Mouse (Mus musculus) cerebellum, adult 9-10 months (tissue): ENCODE data around the gene Prex1.

ENCODE experiments used
- DNase-seq: peaks from one replicate; pipeline ENCODE4 v3.0.0; 2022

Gene Prex1

DNA sequence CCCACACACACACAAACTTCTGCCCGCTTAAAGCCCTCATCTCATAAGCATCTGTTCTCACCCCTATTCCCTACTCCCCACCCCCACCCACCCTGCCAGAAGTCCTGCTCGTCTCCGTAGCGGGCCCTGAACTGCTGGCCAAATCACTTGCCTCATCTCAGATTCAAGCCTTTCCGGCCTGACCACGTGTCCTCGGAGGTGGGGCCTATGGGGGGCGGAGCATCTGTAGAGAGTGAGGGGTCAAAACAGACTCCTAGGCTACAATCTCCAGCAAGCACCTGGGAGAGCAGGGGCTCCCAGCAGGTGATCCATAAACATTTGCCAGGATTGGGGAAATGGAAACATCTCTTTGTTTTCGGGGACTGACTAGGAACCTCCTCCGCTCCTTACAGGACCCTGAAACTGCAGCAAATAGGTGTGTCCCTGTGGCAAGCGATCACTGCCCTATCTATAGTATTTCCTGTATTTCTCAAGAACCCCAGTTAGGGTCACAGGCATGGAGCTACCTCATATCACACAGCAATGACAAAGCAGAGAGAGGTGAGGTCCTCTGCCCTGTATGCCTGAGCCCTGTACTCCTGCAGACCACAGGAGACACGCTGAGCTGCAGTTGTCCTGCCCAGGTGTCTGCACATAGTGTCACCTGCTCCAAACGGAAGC lies 29.6 kb downstream of the Prex1 start:
- no peak for DNase-seq

GRCm38 (mm10) chr2:166682866-166683265 lies 30.8 kb downstream of the Prex1 start:
- peak; percentile 25 for DNase-seq

GRCm38 (mm10) chr2:166678959-166679759 lies 34.5 kb downstream of the Prex1 start:
- peak; percentile 14 for DNase-seq

DNA sequence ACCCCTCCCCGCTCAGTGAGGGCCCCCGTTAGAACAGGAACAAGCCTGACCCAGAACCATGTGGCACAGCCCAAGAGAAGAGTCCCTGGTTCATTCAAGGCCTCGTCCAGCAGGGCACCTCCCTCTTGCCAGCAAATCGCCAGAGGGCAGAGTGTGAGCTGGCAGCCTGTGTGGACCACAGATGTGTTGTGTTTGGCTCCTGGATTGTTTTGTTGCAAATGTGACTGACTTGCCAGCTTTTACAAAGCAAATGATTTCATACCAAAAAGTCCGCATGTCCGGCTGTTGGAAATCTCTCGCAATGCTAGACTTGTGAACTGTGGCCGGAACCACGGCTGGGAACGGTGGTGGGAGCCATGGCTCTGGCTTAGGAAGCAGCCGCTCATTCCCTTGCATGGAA lies 36.7 kb downstream of the Prex1 start:
- peak; percentile 16 for DNase-seq

DNA sequence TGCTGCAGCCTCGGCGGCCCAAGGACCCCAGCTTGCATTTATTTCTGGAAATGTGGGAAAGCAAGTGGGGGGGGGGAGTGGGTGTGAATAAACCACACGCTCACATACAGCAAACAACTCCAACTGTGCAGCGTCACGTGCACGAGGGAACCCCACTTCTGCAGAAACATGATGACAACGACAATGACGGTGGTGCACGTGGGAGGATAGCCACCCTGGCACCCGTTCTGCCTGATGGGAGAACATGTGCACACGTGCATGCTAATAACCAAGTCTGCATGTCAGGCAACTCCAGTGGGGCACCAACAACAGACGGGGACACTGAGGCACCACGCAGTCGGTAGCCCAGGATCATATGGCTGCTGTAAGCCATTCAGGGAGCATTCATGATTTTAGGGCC lies 37.1 kb downstream of the Prex1 start:
- DNase-seq, result no peak

DNA sequence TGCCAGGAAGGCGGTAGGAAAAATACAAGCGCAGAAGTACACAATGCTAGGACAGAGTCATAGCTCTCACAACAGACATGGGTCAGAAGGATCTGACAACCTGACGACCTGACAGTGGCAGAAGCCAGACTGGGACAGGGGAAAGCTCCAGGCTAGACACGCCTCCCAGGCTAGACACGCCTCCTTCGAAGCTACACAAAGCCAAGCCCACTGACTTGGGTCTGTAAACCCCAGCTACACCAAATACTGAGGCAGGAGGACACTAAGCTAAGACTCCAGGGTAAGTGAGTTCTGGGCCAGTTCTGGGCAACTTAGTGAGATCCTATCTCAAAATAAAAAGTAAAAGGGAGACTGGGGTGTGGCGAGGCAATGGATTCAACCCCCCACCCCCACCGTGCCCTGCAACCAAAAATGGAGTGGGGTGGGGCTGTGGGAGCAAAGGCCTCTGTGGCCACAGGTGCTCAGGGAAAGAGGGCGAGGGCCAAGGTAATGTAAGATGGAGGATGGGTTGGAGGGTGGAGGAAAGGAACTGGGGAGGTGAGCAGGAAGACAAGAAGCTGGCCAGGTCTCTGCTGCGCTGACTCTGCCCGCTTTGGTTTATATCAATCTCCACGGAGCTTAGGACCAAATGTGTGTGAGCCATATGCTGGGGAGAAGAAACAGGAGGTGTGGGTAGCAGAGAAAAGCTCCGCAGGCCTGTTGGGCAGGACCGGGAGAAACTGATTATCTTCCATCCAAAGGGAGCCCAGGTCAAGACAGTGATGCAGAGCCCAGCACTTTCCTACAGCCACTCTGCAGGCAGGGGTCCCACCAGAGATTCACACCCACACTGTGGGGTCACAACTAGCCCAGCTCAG lies 37.8 kb downstream of the Prex1 start:
- no peak for DNase-seq

DNA sequence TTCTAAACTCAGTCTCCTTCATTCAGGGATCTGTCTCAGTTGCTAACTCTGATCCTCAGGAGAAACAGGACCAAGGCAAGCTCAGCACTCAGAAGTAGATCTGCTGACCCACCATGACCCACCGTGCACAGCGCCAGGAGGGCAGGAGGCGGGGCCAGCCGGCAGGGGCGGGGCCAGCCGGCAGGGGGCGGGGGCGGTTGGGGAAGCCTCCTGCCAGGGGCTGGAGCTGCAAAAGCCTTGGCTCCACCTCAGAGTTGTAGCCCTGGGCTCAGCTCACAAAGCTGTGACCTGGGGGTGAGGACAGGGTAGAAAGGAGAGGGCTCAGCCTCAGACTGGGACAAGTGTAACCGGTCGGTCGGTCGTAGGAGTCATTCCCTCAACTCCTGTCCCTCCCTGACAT lies 38.9 kb downstream of the Prex1 start:
- DNase-seq, result no peak

GRCm38 (mm10) chr2:166673951-166674350 lies 39.7 kb downstream of the Prex1 start:
- DNase-seq, result no peak

- DNase-seq, result no peak
These were observed 41.3 kb downstream of the Prex1 start for GRCm38 (mm10) chr2:166672171-166672965.

- DNase-seq, result no peak
These were observed 42.0 kb downstream of the Prex1 start for GRCm38 (mm10) chr2:166671614-166672013.

- DNase-seq, result no peak
These were observed 42.6 kb downstream of the Prex1 start for GRCm38 (mm10) chr2:166671019-166671418.

GRCm38 (mm10) chr2:166669922-166670321 lies 43.7 kb downstream of the Prex1 start:
- no peak for DNase-seq

DNA sequence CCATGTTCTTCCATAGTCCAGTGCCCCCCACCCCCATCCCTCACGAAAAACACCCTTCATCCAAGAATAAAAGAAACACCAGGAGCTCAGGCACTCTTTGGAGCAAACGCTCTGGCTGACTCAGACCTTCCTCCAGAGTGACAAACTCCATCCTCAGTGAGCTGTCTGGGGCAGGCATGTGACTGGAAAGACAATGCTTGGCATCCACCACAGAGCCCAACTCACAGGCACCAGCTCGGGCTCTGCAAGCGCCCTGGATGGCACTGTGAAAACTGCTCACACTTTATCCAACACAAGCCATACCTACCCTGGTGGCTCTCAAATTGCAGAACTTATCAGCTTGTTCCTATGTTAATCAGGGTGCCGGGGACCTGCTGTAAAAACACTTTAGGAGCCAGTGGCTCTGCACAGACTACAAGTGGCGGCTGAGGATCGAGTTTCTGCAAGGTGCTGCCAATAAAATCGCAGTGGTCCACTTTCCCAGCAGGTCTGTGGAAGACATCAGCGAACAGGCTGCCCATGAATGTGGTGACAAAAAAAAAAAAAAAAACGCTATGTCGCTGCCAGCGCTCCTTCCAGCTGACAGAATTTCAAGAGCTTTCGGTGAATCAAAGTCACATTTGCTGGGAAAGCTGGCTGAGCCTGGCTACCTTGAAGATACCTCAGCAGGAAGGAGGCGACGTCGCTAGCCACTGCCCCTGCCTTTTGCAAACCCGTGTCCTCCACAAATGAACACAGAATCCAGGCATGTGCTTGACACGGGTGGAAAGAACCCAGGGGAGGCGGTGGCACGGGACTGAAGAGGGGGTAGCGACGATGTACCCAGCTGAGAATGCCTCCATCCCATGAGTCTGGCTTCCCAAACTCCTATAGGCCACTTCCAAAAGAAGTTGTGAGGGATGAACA lies 45.6 kb downstream of the Prex1 start:
- no peak for DNase-seq

DNA sequence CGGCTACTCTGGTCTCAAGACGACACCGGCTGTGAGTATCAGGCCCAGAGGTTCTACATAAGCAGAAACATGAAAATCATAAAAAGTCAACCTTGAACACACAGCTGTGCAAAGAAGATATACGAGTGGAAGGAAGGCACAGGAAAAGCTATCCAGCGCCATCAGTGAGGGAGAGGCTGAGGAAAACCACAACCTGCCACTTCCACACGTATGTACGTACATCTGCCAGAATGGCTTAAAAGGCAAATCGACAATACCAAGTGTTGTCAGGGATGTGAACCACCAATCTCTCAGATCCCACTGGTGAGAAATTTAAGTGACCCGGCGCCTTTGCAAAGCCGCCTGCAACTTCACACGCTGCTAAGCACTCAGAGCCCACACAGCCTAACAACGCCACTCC lies 47.5 kb downstream of the Prex1 start:
- DNase-seq, result no peak

DNA sequence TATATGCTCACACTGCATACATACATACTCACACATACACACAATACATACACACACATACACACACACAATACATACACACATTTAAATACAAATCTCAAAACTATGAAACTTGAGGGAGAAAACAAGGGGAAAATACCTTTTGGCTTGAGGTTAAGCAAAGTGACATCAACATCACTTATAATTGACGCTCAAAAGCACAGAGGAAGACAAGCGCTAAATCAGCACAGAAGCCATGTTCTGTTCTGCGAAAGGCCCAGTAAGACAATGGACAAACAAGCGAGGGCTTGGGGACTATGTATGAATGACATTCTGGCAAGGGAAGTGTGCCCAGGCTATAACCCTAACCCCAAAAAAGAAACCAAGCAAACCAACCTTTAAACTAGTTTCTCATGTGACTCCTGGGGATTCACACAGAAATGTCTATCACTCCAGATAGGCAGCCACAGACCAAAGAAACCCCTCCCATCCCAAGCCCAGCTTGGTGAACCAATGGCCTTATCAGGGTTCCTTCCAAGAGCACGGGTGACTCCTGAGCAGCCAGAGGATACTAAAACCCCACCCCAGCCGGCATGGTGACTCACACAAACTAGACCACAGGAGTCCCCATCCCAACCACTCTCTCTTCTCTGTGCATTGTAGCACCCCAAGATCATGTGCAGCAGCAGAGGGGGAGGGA lies 48.2 kb downstream of the Prex1 start:
- no peak for DNase-seq

DNA sequence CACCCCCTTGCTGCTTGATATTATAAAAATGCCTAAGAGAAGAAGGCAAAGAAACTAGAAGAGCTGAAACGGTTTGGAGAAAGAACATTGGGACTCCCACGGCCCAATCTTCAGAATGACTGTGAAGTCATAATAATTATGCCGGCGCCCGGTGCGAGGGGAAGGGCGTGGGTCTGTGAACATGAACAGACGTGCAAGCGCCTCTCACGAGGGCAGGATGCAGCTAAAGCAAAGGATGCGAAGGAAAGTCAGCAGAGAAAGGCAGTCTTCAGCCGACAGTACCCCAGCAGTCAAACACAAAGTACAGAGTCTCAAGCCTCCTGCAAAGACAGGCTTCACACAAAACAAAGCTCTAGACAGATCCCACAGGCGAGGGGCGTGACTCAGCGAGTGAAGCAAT lies 49.1 kb downstream of the Prex1 start:
- DNase-seq, result no peak

- no peak for DNase-seq
These were observed 50.2 kb downstream of the Prex1 start for GRCm38 (mm10) chr2:166663250-166663961.

GRCm38 (mm10) chr2:166662595-166663160 lies 51.0 kb downstream of the Prex1 start:
- peak; percentile 16 for DNase-seq

DNA sequence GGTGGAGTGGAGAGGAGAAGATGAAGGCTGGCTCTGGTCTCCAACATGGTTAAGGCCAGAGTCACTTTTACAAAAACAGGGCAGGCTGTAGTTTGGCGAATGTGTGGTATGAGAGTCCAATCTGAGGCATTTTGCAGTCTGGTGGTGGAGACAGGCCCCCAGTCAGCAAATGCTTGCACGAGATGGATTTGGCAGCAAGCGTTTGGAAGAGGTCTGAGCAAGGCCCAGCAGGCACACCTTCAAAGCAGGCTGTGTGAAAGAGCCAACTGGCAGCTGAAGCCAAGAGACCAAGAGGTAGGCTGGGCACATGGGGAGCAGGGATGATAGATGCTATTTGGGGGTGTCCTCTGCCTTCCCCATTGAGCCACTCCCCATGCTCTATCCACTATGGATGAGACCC lies 51.7 kb downstream of the Prex1 start:
- DNase-seq, result peak; percentile 61

DNA sequence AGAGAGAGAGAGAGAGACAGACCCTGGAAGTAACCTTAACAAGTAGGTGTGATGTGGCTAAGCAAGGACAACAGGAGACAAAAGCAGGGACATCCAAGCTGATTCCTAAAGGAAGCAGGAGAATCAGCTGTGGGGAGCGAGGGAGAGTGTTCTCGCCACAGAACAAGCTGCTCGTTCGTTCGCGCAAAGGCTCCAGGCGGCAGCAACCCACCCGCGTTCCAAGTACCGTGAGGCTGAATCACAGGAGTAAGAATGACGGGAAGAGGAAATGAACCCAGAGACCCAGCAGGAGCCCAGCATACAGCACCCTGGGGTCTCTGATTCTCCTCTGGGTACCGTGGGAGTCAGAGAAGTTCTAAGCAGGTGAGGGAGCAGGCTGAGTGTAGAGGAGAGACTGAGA lies 52.1 kb downstream of the Prex1 start:
- DNase-seq, result no peak
